Mouse (Mus musculus): ENCODE results near the gene Ngly1. TPM values are rescaled to one million over a fixed set of nuclear protein-coding genes. Genes with fewer than 3 reads are reported as not detected.

Ngly1 gene
- 27.8 and 30.6 TPM in 2 replicates for polyA plus RNA-seq (2014; fragmentation: Nextera tagmentation; extraction: Ambion mirVana)

DNA sequence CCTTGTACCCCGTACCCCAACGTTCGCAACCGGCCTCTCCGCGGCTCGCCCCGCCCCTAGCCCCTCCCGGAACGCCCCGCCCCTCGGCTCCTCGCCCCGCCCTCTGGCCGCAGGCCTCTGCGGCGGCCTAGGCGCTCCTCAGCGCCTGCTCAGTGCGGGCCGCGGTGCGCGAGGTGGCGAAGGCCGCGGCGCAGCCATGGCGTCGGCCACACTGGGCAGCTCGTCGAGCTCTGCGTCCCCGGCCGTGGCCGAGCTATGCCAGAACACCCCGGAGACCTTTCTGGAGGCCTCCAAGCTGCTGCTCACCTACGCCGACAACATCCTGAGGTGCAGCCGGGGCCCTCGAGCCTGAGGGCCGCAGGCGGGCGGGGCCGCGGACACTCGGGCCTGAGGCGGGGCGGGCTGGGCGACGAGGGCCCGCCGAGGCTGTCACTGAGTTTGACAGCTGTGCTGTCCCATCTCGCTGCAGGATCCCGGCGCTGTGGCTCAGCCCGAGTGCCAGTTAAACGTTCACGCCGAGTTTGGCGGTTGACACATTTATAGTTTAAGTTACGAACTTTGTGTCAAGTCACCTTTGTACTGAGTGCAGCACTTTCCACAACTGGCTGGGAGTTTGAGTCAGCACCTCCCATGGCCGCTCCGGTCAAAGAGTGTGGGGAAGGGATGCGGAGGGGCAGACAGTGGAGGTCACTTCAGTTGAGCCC lies at the start of gene Ngly1, which contains the start of gene Oxsm:
Ngly1 (plus strand) TSS at position 110 of the 704 bp plus-strand sequence.
Oxsm (minus strand) TSS at position 638 of the 704 bp plus-strand sequence.
- Histone ChIP-seq H3K36me3 (replicated peaks; ENCODE audit: control insufficient read depth, insufficient read depth) (no peaks in the 10 kb centered on the region), H3K9ac (peak within 1 kb of the TSS; percentile 86), H3K4me1 (replicated peaks; ENCODE audit: control insufficient read depth, insufficient read depth, low read length) (peaks cover 7% of the 10 kb centered on the region), H3K27ac (peak within 1 kb of the TSS; percentile 78), H3K9me3 (ENCODE audit: control insufficient read depth, low read length) (no peaks in the 10 kb centered on the region), H3K4me3 (replicated peaks; ENCODE audit: low read length) (peak within 1 kb of the TSS; percentile 69), H3K4me2 (replicated peaks) (peak within 1 kb of the TSS; percentile 93), H3K27me3 (ENCODE audit: control insufficient read depth, insufficient read depth, low read length) (no peaks in the 10 kb centered on the region)
- DNase-seq (ENCODE audit: low spot score) = peak; percentile 80
- WGBS = under 1% methylated on average over 65 of the region's 65 CpGs
- peak; percentile 99 for ATAC-seq (ENCODE audit: low FRiP score)

GRCm38 (mm10) chr14:16200220-16200912 lies 48.7 kb upstream of the Ngly1 start:
- Histone ChIP-seq H3K9ac (peak overlapping the region; percentile 28; the same call in 1 of the 2 replicates), H3K4me2 (replicated peaks) (peak overlapping the region; percentile 42), H3K9me3 (ENCODE audit: control insufficient read depth, low read length) (no peaks in the 10 kb centered on the region), H3K4me3 (replicated peaks; ENCODE audit: low read length) (no peak overlapping the region), H3K27me3 (ENCODE audit: control insufficient read depth, insufficient read depth, low read length) (no peaks in the 10 kb centered on the region), H3K27ac (peak overlapping the region; percentile 76), H3K4me1 (replicated peaks; ENCODE audit: control insufficient read depth, insufficient read depth, low read length) (peaks cover 25% of the 10 kb centered on the region), H3K36me3 (replicated peaks; ENCODE audit: control insufficient read depth, insufficient read depth) (no peaks in the 10 kb centered on the region)
- peak; percentile 38 for ATAC-seq (ENCODE audit: low FRiP score)
- peak; percentile 39 for DNase-seq (ENCODE audit: low spot score)
- WGBS = 11% methylated on average over 6 of the region's 6 CpGs

GRCm38 (mm10) chr14:16200969-16201638 lies 48.0 kb upstream of the Ngly1 start:
- ATAC-seq (ENCODE audit: low FRiP score) (peak; percentile 95), DNase-seq (ENCODE audit: low spot score) (peak; percentile 91)
- H3K9ac ChIP-seq = peak overlapping the region; percentile 28; the same call in 1 of the 2 replicates
- peak overlapping the region; percentile 42 for H3K4me2 ChIP-seq (replicated peaks)
- H3K27ac ChIP-seq = peak overlapping the region; percentile 76
- no peaks in the 10 kb centered on the region for H3K9me3 ChIP-seq (ENCODE audit: control insufficient read depth, low read length)
- H3K4me1 ChIP-seq (replicated peaks; ENCODE audit: control insufficient read depth, insufficient read depth, low read length) = peaks cover 25% of the 10 kb centered on the region
- H3K27me3 ChIP-seq (ENCODE audit: control insufficient read depth, insufficient read depth, low read length) = no peaks in the 10 kb centered on the region
- H3K36me3 ChIP-seq (replicated peaks; ENCODE audit: control insufficient read depth, insufficient read depth) = no peaks in the 10 kb centered on the region
- 13% methylated on average over 8 of the region's 8 CpGs for WGBS
- H3K4me3 ChIP-seq (replicated peaks; ENCODE audit: low read length) = no peak overlapping the region

GRCm38 (mm10) chr14:16201673-16202072 lies 47.4 kb upstream of the Ngly1 start:
- WGBS = 29% methylated on average over 3 of the region's 3 CpGs
- no peak for DNase-seq (ENCODE audit: low spot score)
- Histone ChIP-seq H3K9ac (no peak overlapping the region), H3K27ac (peak overlapping the region; percentile 76), H3K27me3 (ENCODE audit: control insufficient read depth, insufficient read depth, low read length) (no peaks in the 10 kb centered on the region), H3K4me1 (replicated peaks; ENCODE audit: control insufficient read depth, insufficient read depth, low read length) (peaks cover 25% of the 10 kb centered on the region), H3K4me3 (replicated peaks; ENCODE audit: low read length) (no peak overlapping the region), H3K36me3 (replicated peaks; ENCODE audit: control insufficient read depth, insufficient read depth) (no peaks in the 10 kb centered on the region), H3K9me3 (ENCODE audit: control insufficient read depth, low read length) (no peaks in the 10 kb centered on the region), H3K4me2 (replicated peaks) (peak overlapping the region; percentile 42; the same call in 1 of the 2 replicates)
- no peak for ATAC-seq (ENCODE audit: low FRiP score)

GRCm38 (mm10) chr14:16207722-16208121 lies 41.4 kb upstream of the Ngly1 start:
- ATAC-seq (ENCODE audit: low FRiP score) = no peak
- Histone ChIP-seq H3K4me2 (replicated peaks) (no peak overlapping the region), H3K4me1 (replicated peaks; ENCODE audit: control insufficient read depth, insufficient read depth, low read length) (0 out of 2 replicates have a peak, but pooled peaks cover under 1% of the 10 kb centered on the region), H3K36me3 (replicated peaks; ENCODE audit: control insufficient read depth, insufficient read depth) (no peaks in the 10 kb centered on the region), H3K27ac (no peak overlapping the region), H3K27me3 (ENCODE audit: control insufficient read depth, insufficient read depth, low read length) (no peaks in the 10 kb centered on the region), H3K4me3 (replicated peaks; ENCODE audit: low read length) (no peak overlapping the region), H3K9ac (no peak overlapping the region), H3K9me3 (ENCODE audit: control insufficient read depth, low read length) (no peaks in the 10 kb centered on the region)
- no peak for DNase-seq (ENCODE audit: low spot score)

GRCm38 (mm10) chr14:16219015-16219414 lies 30.1 kb upstream of the Ngly1 start:
- ATAC-seq (ENCODE audit: low FRiP score) (no peak), DNase-seq (ENCODE audit: low spot score) (peak; percentile 77)
- 52% methylated on average over 2 of the region's 2 CpGs for WGBS

DNA sequence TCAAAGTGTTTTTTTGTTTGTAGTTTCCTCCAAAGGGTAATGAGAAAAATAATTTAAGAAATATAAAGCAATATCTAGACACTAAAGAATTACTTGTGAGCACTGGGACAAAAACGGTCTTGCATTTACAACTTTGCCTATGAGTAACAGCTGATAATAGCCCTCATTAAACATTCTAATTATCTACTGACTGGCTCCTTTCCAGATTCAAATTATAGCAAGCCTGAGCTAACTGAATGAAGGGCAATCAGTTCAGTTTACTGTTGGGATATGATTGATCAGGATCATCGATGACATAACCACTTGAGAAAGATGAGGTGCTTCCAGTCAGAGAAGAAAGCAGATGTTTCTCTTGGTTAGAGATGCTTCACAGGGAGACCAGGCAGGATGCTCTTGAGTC lies 19.7 kb upstream of the Ngly1 start:
- no peak overlapping the region for H3K4me2 ChIP-seq (replicated peaks)
- ATAC-seq (ENCODE audit: low FRiP score) (peak; percentile 27; the same call in 1 of the 2 replicates), DNase-seq (ENCODE audit: low spot score) (peak; percentile 37)
- no peaks in the 10 kb centered on the region for H3K27me3 ChIP-seq (ENCODE audit: control insufficient read depth, insufficient read depth, low read length)
- no peaks in the 10 kb centered on the region for H3K36me3 ChIP-seq (replicated peaks; ENCODE audit: control insufficient read depth, insufficient read depth)
- H3K9ac ChIP-seq = no peak overlapping the region
- 67% methylated on average over 2 of the region's 2 CpGs for WGBS
- no peaks in the 10 kb centered on the region for H3K9me3 ChIP-seq (ENCODE audit: control insufficient read depth, low read length)
- no peak overlapping the region for H3K4me3 ChIP-seq (replicated peaks; ENCODE audit: low read length)
- no peaks in the 10 kb centered on the region for H3K4me1 ChIP-seq (replicated peaks; ENCODE audit: control insufficient read depth, insufficient read depth, low read length)
- no peak overlapping the region for H3K27ac ChIP-seq

More at GRCm38 (mm10) chr14:16219015-16219414, 30.1 kb upstream of the Ngly1 start:
- no peaks in the 10 kb centered on the region for H3K9me3 ChIP-seq (ENCODE audit: control insufficient read depth, low read length)
- no peak overlapping the region for H3K4me2 ChIP-seq (replicated peaks)
- no peaks in the 10 kb centered on the region for H3K36me3 ChIP-seq (replicated peaks; ENCODE audit: control insufficient read depth, insufficient read depth)
- H3K27me3 ChIP-seq (ENCODE audit: control insufficient read depth, insufficient read depth, low read length) = no peaks in the 10 kb centered on the region
- H3K9ac ChIP-seq = no peak overlapping the region
- H3K27ac ChIP-seq = no peak overlapping the region
- no peak overlapping the region for H3K4me3 ChIP-seq (replicated peaks; ENCODE audit: low read length)
- no peaks in the 10 kb centered on the region for H3K4me1 ChIP-seq (replicated peaks; ENCODE audit: control insufficient read depth, insufficient read depth, low read length)

DNA sequence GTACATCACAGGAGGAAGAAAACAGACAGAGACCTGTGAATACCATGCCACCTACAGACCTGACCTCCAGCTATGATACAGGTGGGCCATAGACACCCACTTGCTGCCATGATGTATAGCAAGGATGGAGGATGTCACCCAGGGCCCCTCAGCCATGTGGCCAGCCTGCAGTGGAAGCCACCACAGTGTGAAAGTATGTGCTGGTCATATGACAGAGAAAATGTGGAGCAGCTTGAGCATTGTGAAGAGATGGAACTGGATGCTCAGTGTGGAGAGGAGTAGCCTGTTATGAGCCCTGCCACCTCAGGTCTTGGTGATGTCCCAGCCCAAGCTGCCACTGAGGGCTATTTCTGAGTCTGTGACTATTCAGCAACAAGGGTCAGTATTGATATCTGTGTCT lies 18.5 kb upstream of the Ngly1 start:
- H3K27me3 ChIP-seq (ENCODE audit: control insufficient read depth, insufficient read depth, low read length) = no peaks in the 10 kb centered on the region
- ATAC-seq (ENCODE audit: low FRiP score) = no peak

DNA sequence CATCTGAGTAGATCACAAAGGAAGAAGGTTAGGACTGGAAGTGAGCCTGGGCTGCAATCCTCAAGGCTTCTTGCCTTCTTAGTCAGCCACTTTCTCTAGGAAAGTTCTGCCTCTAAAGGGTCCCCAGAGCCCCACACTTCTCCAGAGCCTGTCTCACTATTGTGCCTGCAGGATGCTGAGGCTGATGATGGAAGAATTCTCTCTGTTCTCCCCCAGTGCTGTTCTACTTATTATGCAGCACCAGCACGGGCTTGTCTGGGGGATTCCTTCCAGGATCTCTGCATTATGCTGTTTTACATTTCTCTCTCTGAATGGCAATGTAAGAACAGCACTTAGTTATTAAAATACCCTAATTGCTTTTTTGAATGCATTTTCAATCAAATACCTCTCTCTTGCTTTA lies 15.6 kb upstream of the Ngly1 start:
- 26% methylated on average over 1 of the region's 1 CpGs for WGBS

More for the DNA sequence above, 18.5 kb upstream of the Ngly1 start:
- Histone ChIP-seq H3K36me3 (replicated peaks; ENCODE audit: control insufficient read depth, insufficient read depth) (no peaks in the 10 kb centered on the region), H3K4me3 (replicated peaks; ENCODE audit: low read length) (no peak overlapping the region), H3K9ac (no peak overlapping the region), H3K4me1 (replicated peaks; ENCODE audit: control insufficient read depth, insufficient read depth, low read length) (no peaks in the 10 kb centered on the region), H3K9me3 (ENCODE audit: control insufficient read depth, low read length) (no peaks in the 10 kb centered on the region), H3K27ac (no peak overlapping the region), H3K4me2 (replicated peaks) (no peak overlapping the region)
- no peak for DNase-seq (ENCODE audit: low spot score)

More for the DNA sequence above, 15.6 kb upstream of the Ngly1 start:
- no peaks in the 10 kb centered on the region for H3K4me1 ChIP-seq (replicated peaks; ENCODE audit: control insufficient read depth, insufficient read depth, low read length)
- DNase-seq (ENCODE audit: low spot score) (no peak), ATAC-seq (ENCODE audit: low FRiP score) (no peak)
- H3K27ac ChIP-seq = no peak overlapping the region
- H3K4me2 ChIP-seq (replicated peaks) = no peak overlapping the region
- no peaks in the 10 kb centered on the region for H3K9me3 ChIP-seq (ENCODE audit: control insufficient read depth, low read length)
- no peak overlapping the region for H3K9ac ChIP-seq
- H3K36me3 ChIP-seq (replicated peaks; ENCODE audit: control insufficient read depth, insufficient read depth) = no peaks in the 10 kb centered on the region
- no peak overlapping the region for H3K4me3 ChIP-seq (replicated peaks; ENCODE audit: low read length)
- no peaks in the 10 kb centered on the region for H3K27me3 ChIP-seq (ENCODE audit: control insufficient read depth, insufficient read depth, low read length)
